Mouse (Mus musculus) myocyte (in vitro differentiated cells): ENCODE measurements around the gene Rps6ka2.

ENCODE experiments used
- E2F4 ChIP-seq: IDR thresholded peaks from one replicate; pipeline ENCODE4 v1.6.1; 2011; ENCODE audit warnings: mild to moderate bottlenecking, control low read depth, moderate library complexity; ENCODE audit not compliant: insufficient read depth
- MAX ChIP-seq: IDR thresholded peaks from one replicate; pipeline ENCODE4 v1.6.1; 2011; ENCODE audit warnings: low read depth, mild to moderate bottlenecking, control low read depth
- MYOG ChIP-seq, 3 experiments: IDR thresholded peaks; one replicate each; pipeline ENCODE4 v1.6.1; 2011; ENCODE audit warnings: control low read depth in 2 of 3, low read depth in 2 of 3, mild to moderate bottlenecking in 2 of 3; ENCODE audit not compliant: insufficient read length in 2 of 3, control insufficient read depth in 1 of 3, insufficient read depth in 1 of 3
- POLR2A ChIP-seq: IDR thresholded peaks from one replicate; pipeline ENCODE4 v1.6.1; 2011; ENCODE audit warnings: low read depth, mild to moderate bottlenecking, control low read depth, moderate library complexity; ENCODE audit not compliant: insufficient read length
- SRF ChIP-seq: IDR thresholded peaks from one replicate; pipeline ENCODE4 v1.6.1; 2011; ENCODE audit warnings: low read depth; ENCODE audit not compliant: control insufficient read depth, insufficient read length
- TCF12 ChIP-seq: IDR thresholded peaks from one replicate; pipeline ENCODE4 v1.6.1; 2011; ENCODE audit warnings: mild to moderate bottlenecking, control low read depth; ENCODE audit not compliant: poor library complexity, insufficient read depth, severe bottlenecking

DNA sequence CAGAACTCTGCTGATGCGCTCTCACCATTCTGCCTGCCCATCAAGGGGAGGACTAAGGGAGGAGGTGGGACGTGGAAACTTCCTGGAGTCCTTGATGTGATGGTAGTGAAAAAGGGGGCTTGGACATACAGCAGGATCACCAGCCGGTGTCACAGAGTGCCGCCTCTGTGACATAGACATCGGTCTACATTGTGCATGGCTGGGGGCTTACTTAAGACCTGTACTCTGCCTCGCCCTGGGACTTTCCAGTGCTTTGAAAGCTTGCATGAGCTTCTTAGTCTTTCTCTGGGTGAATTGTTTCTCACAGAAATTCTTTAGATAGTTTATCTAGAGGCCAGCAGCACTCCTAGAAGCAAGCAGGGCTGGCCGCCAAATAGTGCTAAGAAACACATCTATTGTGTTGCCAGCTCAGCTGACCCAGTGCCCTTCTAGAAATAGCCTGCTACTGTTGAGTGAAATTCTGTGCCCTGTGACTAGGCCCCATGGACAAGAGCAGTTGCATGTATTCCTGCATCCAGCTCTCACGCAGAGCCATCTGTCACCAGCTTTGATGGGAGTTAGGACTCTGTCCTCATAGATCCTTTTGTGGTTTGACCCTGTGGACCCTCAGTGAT lies 114.5 kb downstream of the Rps6ka2 start:
- TF ChIP-seq POLR2A (no peak), E2F4 (no peak), MYOG (IDR thresholded peaks at IDR 0.05; ENCODE audit: control insufficient read depth in 1 of 3, insufficient read depth in 1 of 3, insufficient read length in 2 of 3, low read depth in 2 of 3) (no peak), MAX (no peak), SRF (no peak), TCF12 (no peak)
